Mouse (Mus musculus) embryonic facial prominence, embryonic 15.5 days (tissue): ENCODE data around the gene Kcnh5. TPM values are rescaled to one million over a fixed set of nuclear protein-coding genes. Genes with fewer than 3 reads are reported as not detected.

Source experiments
- ATAC-seq: fragments of 200-750 bp; cut with Nextera tagmentation; 2 replicates; pipeline ENCODE4 v1.8.0; 2017; ENCODE audit warnings: low read depth, moderate TSS enrichment; ENCODE audit not compliant: insufficient number of reproducible peaks, low FRiP score, low TSS enrichment
- H3K27ac ChIP-seq: fragments of 300-500 bp; sonication (generic); replicated peaks from 2 replicates; pipeline ENCODE4 v1.5.1; 2015; ENCODE audit warnings: mild to moderate bottlenecking, inconsistent platforms
- H3K27me3 ChIP-seq: fragments of 300-500 bp; sonication (generic); 2 replicates; pipeline ENCODE4 v1.6.1; 2015; ENCODE audit warnings: inconsistent platforms
- H3K36me3 ChIP-seq: fragments of 300-500 bp; sonication (generic); 2 replicates; pipeline ENCODE4 v1.6.1; 2015; ENCODE audit warnings: mild to moderate bottlenecking, inconsistent platforms
- H3K4me1 ChIP-seq: fragments of 300-500 bp; sonication (generic); 2 replicates; pipeline ENCODE4 v1.6.1; 2015; ENCODE audit warnings: inconsistent platforms
- H3K4me2 ChIP-seq: fragments of 300-500 bp; sonication (generic); replicated peaks from 2 replicates; pipeline ENCODE4 v1.6.1; 2015; ENCODE audit warnings: mild to moderate bottlenecking, inconsistent platforms
- H3K4me3 ChIP-seq: fragments of 300-500 bp; sonication (generic); replicated peaks from 2 replicates; pipeline ENCODE4 v1.5.1; 2015; ENCODE audit warnings: mild to moderate bottlenecking, inconsistent platforms
- H3K9ac ChIP-seq: fragments of 300-500 bp; sonication (generic); 2 replicates; pipeline ENCODE4 v1.6.1; 2015; ENCODE audit warnings: inconsistent platforms
- H3K9me3 ChIP-seq: fragments of 300-500 bp; sonication (generic); replicated peaks from 2 replicates; pipeline ENCODE4 v1.6.1; 2016; ENCODE audit warnings: inconsistent platforms
- WGBS: fragments of 180-500 bp; shearing (Covaris S2); methylation state at CpG from one replicate; pipeline ENCODE4 v1.1.7; 2015; 5-methylcytosine and 5-hydroxymethylcytosine counted together
- polyA plus RNA-seq: library from polyadenylated mRNA; unstranded; fragments of >200 nt; fragmentation: Nextera tagmentation; extraction: Ambion mirVana; gene quantifications from 2 replicates; pipeline ENCODE4 v1.2.1, GENCODE M21; 2015

The Kcnh5 gene
- 0.30 and 0.39 TPM in 2 replicates for polyA plus RNA-seq

DNA sequence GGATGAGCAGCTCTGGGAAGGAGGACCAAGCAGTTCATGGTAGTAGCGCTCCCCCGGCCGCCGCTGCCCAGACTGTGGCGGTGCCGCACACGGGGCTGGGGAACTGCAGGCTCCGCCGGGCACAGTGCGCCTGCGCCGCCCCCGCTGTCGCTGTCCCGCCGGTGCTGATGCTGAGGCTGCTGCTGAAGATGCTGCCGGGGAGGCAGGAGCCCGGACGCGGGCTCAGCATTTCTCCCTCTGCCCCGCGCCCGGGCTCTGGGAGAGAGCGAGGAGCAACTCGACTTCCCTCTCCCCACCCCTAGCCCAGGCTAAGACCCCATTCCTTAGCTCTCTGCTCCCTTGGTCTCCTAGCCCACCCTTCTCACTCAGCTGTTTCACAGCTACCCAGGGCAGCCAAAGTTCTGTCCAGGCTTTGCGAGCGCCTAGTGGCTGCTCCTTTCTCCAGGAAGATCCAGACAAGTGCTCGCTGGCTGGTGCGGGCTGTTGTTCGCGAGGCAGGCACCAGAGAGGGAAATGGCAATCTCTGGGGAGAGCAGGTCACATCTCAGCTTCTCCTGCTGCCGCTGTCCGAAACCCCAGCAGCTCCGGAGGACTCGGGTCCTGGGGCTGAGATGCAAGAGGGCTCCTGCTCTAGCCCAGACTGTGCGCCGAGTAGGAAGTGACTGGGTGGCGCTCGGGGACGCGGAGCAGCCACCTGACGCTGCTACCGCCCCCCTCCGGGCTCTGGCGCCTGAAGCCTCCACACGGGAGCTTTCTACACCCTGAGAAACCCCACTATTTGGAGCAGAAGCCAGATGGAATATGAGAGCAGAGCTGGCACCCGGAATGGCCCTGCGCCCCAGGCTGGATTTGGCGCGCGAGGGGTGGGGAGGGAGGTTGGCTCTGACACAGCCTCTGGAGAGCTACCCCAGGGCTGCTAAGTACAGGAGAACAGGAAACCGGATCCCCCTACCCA, at the start of gene Kcnh5:
Gene Kcnh5 (minus strand): TSS at position 642 of the 955 bp plus-strand sequence.
- WGBS, result under 1% methylated on average over 52 of the region's 52 CpGs
- H3K27me3 ChIP-seq, result peaks cover 54% of the 10 kb centered on the region

GRCm38 (mm10) chr12:75223966-75224365, 46.8 kb upstream of the Kcnh5 start:
- Histone ChIP-seq H3K9me3 (no peaks in the 10 kb centered on the region), H3K4me1 (no peaks in the 10 kb centered on the region), H3K27me3 (no peaks in the 10 kb centered on the region), H3K36me3 (no peaks in the 10 kb centered on the region), H3K4me3 (no peak overlapping the region), H3K9ac (no peak overlapping the region), H3K4me2 (no peak overlapping the region), H3K27ac (no peak overlapping the region)
- no peak for ATAC-seq
- 85% methylated on average over 1 of the region's 1 CpGs for WGBS

More for the DNA sequence above, at the start of gene Kcnh5:
- H3K36me3 ChIP-seq, result no peaks in the 10 kb centered on the region
- H3K4me1 ChIP-seq, result peaks cover 21% of the 10 kb centered on the region
- peak within 1 kb of the TSS; percentile 77 for H3K4me2 ChIP-seq
- H3K9ac ChIP-seq, result no peak within 1 kb of the TSS
- peak within 1 kb of the TSS; percentile 42 for H3K4me3 ChIP-seq
- ATAC-seq, result peak; percentile 84
- no peaks in the 10 kb centered on the region for H3K9me3 ChIP-seq
- 0 out of 2 replicates have a peak within 1 kb of the TSS, but pooled peaks have one; percentile 17 for H3K27ac ChIP-seq

GRCm38 (mm10) chr12:75189413-75189812, 12.3 kb upstream of the Kcnh5 start:
- no peak for ATAC-seq
- no peak overlapping the region for H3K27ac ChIP-seq
- no peaks in the 10 kb centered on the region for H3K9me3 ChIP-seq
- WGBS, result 63% methylated on average over 2 of the region's 2 CpGs
- no peak overlapping the region for H3K9ac ChIP-seq
- no peak overlapping the region for H3K4me3 ChIP-seq
- H3K27me3 ChIP-seq, result no peaks in the 10 kb centered on the region
- no peaks in the 10 kb centered on the region for H3K4me1 ChIP-seq
- H3K4me2 ChIP-seq, result no peak overlapping the region
- H3K36me3 ChIP-seq, result no peaks in the 10 kb centered on the region

DNA sequence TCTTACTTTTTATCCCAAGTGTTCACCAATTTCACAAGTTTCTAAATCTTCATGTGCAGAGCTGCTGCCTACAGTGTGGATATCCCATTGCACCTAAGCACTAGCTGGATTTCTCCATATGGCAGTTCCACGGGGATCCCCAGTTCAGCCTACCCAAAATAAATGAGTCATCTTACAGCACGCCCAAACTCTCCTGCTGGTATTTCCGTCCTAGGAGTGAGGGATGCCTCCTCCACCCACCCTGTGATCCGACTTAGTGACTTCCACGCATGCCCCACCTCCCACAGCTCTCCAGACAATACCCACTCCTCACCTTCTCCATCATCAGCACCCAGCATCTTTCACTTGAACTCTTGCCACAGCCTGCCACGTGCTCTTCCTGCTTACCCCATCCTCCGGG, 5.5 kb upstream of the Kcnh5 start:
- Histone ChIP-seq H3K36me3 (no peaks in the 10 kb centered on the region), H3K4me2 (no peak overlapping the region), H3K9me3 (no peaks in the 10 kb centered on the region), H3K4me1 (peaks cover 4% of the 10 kb centered on the region), H3K4me3 (no peak overlapping the region), H3K27ac (no peak overlapping the region), H3K9ac (no peak overlapping the region), H3K27me3 (peaks cover 17% of the 10 kb centered on the region)
- WGBS, result 67% methylated on average over 7 of the region's 7 CpGs
- no peak for ATAC-seq

DNA sequence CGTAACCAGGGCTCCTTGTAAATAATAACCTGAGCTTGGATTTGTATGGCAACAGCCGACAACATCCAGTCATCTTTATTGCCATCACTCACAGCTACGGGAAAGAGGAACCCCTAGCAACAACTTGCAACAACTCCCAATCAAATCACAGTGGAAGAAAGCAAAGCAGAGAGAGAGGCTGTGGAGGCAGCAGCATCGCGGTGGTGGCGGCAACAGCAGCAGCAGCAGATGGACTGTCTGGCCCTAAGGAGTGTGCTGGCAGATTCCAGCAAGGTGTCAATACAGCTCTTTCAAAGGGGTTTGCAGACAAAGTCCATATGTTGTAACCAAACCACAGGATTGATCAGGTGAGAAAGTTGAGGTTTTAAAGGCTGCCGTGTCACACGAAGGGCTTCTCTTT, 2.4 kb upstream of the Kcnh5 start:
- 49% methylated on average over 8 of the region's 8 CpGs for WGBS
- no peak for ATAC-seq

DNA sequence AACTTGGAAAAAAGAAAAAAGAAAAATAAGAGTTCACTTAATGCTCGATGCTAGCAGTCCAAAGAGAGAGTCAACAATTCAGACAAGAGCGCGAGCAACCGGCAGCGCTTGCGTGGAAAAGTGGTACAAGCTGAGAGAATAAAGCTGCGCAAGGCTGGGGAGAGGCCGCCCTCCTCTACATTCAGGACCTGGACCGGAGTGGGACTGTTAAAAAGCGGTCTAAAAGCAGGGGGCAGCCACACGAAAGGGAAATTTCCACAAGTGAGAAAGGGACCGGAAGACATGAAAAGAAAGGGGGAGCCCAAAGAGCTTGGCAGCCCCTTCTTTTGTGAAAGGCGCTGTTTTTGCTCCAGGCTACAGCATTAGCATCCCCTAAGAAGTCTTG, 506 bp upstream of the Kcnh5 start:
- Histone ChIP-seq H3K36me3 (no peaks in the 10 kb centered on the region), H3K4me1 (peaks cover 21% of the 10 kb centered on the region), H3K4me2 (peak overlapping the region; percentile 77), H3K27me3 (peaks cover 54% of the 10 kb centered on the region), H3K9me3 (no peaks in the 10 kb centered on the region), H3K27ac (no peak overlapping the region), H3K9ac (no peak overlapping the region), H3K4me3 (peak overlapping the region; percentile 42)
- 2% methylated on average over 13 of the region's 13 CpGs for WGBS
- no peak; the same call in 1 of the 2 replicates for ATAC-seq

More for the DNA sequence above, 2.4 kb upstream of the Kcnh5 start:
- Histone ChIP-seq H3K27ac (no peak overlapping the region), H3K4me1 (peaks cover 21% of the 10 kb centered on the region), H3K9me3 (no peaks in the 10 kb centered on the region), H3K4me2 (no peak overlapping the region), H3K36me3 (no peaks in the 10 kb centered on the region), H3K27me3 (peaks cover 46% of the 10 kb centered on the region), H3K4me3 (no peak overlapping the region), H3K9ac (no peak overlapping the region)

DNA sequence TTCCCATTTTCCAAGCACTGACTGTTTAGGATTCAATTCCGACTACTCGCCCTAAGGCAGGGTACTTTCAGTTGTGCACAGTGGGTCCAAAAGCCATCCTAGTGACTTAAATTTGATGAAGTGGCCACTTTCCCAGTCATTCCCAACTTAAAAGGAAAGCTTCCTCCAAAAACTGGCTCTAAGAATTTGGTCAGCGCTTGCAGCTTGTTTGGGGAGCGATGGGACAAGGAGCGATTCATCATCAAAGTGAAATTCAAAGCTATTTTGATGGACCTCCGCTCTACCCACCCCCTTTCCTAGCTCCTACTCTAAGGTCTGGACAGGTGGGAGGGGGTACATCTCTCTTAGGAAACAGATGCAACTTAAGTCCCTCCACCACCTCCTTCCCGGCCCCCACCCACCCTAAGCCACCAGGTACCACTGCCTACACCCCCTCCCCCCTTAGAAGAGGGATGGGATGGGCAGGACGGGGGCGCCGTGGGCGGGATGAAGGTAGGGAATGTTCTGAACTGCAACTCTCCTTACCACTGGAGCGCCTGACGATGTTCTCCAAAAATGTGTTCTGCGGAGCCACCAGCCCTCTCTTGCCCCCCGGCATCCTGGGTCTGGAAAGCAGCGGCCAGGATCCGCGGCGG, 1.1 kb downstream of the Kcnh5 start:
- H3K9ac ChIP-seq, result no peak overlapping the region
- no peaks in the 10 kb centered on the region for H3K36me3 ChIP-seq

DNA sequence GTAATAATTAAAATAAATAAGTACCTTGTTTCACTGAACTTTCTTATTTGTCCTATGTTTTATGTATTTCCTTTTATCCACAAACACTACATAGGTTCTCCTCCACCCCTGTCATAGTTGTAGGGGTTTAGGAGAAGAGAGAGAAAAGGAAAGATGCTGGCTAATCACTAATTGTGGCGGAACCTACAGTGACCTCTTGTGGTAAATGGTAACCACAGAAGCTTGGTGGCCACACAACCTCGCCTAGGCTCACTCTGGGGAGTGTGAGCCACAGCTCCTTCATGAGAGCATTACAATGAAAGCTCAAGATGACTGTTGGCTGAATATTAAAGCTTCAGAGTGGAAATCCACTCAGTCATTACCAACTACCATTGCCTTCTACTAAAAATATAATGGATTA, 6.2 kb downstream of the Kcnh5 start:
- WGBS, result 30% methylated on average over 2 of the region's 2 CpGs
- Histone ChIP-seq H3K4me1 (0 out of 2 replicates have a peak, but pooled peaks cover under 1% of the 10 kb centered on the region), H3K9ac (no peak overlapping the region), H3K4me3 (no peak overlapping the region), H3K4me2 (no peak overlapping the region), H3K27me3 (peaks cover 24% of the 10 kb centered on the region), H3K9me3 (no peaks in the 10 kb centered on the region), H3K36me3 (no peaks in the 10 kb centered on the region), H3K27ac (no peak overlapping the region)
- ATAC-seq, result no peak

More for the DNA sequence above, 1.1 kb downstream of the Kcnh5 start:
- Histone ChIP-seq H3K9me3 (no peaks in the 10 kb centered on the region), H3K4me1 (peaks cover 21% of the 10 kb centered on the region), H3K4me2 (peak overlapping the region; percentile 77), H3K4me3 (peak overlapping the region; percentile 42), H3K27me3 (peaks cover 58% of the 10 kb centered on the region), H3K27ac (no peak overlapping the region)
- ATAC-seq, result 0 out of 2 replicates have a peak, but pooled peaks have one; percentile 7
- 3% methylated on average over 19 of the region's 19 CpGs for WGBS

DNA sequence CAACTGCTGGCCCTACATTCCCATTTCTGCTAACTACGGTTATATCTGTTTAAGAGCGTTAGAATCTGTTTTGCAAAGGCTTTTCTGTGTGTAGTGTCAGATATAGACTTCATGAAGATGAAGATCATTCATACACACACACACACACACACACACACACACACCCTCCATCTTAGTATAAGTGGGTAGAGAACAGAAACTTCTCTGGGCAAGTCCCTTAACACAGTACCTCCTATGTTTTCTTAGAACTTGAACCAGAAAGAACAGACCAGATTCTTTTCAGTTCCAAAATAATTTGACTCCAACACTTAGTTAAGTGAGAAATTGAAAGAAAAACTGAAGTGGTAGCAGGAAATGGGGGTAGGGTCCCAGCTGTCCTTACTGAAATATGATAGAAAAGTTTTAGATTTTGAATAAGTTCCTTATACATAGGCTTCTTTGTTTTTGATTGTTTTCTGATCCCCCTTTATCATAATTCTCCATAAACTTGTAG, 24.0 kb downstream of the Kcnh5 start:
- 95% methylated on average over 2 of the region's 2 CpGs for WGBS
- Histone ChIP-seq H3K4me1 (no peaks in the 10 kb centered on the region), H3K27me3 (no peaks in the 10 kb centered on the region), H3K27ac (no peak overlapping the region), H3K36me3 (no peaks in the 10 kb centered on the region), H3K9ac (no peak overlapping the region), H3K4me2 (no peak overlapping the region), H3K9me3 (no peaks in the 10 kb centered on the region), H3K4me3 (no peak overlapping the region)
- ATAC-seq, result no peak

GRCm38 (mm10) chr12:75139792-75140191, 37.3 kb downstream of the Kcnh5 start:
- Histone ChIP-seq H3K4me3 (no peak overlapping the region), H3K4me1 (no peaks in the 10 kb centered on the region), H3K27ac (no peak overlapping the region), H3K9me3 (no peaks in the 10 kb centered on the region), H3K4me2 (no peak overlapping the region), H3K27me3 (no peaks in the 10 kb centered on the region), H3K9ac (no peak overlapping the region), H3K36me3 (no peaks in the 10 kb centered on the region)
- no peak for ATAC-seq
- WGBS, result 83% methylated on average over 1 of the region's 1 CpGs

DNA sequence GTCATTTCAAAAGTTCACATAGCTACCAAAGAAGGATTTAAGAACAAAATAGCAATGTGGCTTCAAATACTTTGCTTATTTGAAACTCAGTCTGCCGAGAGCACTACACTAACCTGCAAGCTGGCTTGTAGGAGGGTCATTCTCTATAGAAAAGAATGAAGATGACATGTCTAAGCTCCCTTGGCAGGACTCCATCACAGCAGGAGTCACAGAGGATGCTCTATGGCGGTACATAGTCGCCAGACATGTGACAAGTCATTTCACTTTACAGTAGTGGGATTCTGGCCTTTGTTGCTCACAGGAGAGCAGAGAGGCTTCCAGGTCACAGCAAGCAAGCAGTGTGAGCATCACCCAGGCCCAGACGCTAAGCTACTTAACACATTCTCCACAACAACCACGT, 85.2 kb downstream of the Kcnh5 start:
- H3K27me3 ChIP-seq, result no peaks in the 10 kb centered on the region
- WGBS, result 82% methylated on average over 5 of the region's 5 CpGs
- H3K4me2 ChIP-seq, result no peak overlapping the region
- no peaks in the 10 kb centered on the region for H3K4me1 ChIP-seq
- H3K4me3 ChIP-seq, result no peak overlapping the region
- H3K9ac ChIP-seq, result no peak overlapping the region
- H3K9me3 ChIP-seq, result no peaks in the 10 kb centered on the region
- ATAC-seq, result no peak
- no peaks in the 10 kb centered on the region for H3K36me3 ChIP-seq
- H3K27ac ChIP-seq, result no peak overlapping the region
